Mouse (Mus musculus): ENCODE data around the gene Rhcg.

Gene Rhcg

GRCm38 (mm10) chr7:79552702-79553101, 64.8 kb downstream of the Rhcg start:
- DNase-seq (ENCODE audit: low spot score in 2 of 2), result peak in 1 of 2 experiments; percentile 67

GRCm38 (mm10) chr7:79548893-79549555, 68.4 kb downstream of the Rhcg start:
- DNase-seq (ENCODE audit: low spot score in 2 of 2), result no peak

GRCm38 (mm10) chr7:79547092-79547491, 70.4 kb downstream of the Rhcg start:
- peak; percentile 95 to 96 for DNase-seq (ENCODE audit: low spot score in 2 of 2)

- DNase-seq (ENCODE audit: low spot score in 2 of 2), result no peak
These were observed 72.4 kb downstream of the Rhcg start for GRCm38 (mm10) chr7:79545066-79545400.

GRCm38 (mm10) chr7:79544281-79545065, 73.0 kb downstream of the Rhcg start:
- DNase-seq (ENCODE audit: low spot score in 2 of 2), result peak in 1 of 2 experiments; percentile 49
